Mouse (Mus musculus) frontal cortex, adult 2 months (tissue): Measurements from ENCODE around the gene H2-Q2. TPM values are rescaled to one million over a fixed set of nuclear protein-coding genes. Genes with fewer than 3 reads are reported as not detected.
"Not testable (repeated sequence)": the region's sequence is repeated elsewhere in the genome, so short reads cannot be mapped to it uniquely, and the experiment has no call there.

Source experiments
- DNase-seq, 2 experiments: peaks; one replicate each; pipeline ENCODE4 v3.0.0; 2022; ENCODE audit warnings: low spot score in 1 of 2; ENCODE audit errors: extremely low spot score in 1 of 2
- polyA plus RNA-seq: library from polyadenylated mRNA; depleted of rRNA; stranded (reverse); fragments of >200 nt; gene quantifications from 2 replicates; pipeline ENCODE4 v1.2.3, GENCODE M21; 2012; rRNA removed

Gene H2-Q2
- polyA plus RNA-seq, result 0.14 and 0.46 TPM in 2 replicates

DNA sequence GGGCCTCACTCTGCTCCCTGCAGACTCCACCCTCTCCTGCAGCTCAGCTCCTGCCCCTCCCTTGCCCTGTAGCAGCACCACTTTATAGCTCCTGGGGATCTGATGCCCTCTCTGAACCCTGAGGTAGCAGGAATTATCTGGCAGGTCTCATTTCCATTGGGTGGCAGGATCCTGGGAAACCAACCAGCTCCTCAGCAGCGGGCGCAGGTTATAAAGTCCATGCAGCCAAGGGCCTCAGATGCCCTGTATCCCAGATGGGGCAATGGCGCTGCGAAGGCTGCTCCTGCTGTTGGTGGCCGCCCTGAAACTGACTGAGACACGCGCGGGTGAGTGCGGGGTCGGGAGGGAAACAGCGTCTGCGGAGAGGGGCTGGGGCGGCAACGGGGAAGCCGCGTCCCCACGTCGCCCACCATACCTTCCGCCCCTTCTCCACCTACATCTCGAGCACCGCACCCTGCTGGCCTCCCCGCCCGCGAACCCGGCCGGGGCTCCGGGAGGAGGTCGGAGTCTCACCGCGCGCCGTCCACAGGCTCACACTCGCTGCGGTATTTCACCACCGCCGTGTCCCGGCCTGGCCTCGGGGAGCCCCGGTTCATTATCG is at the start of gene H2-Q2:
Gene H2-Q2, plus strand, starts transcription at position 172 of the 601 bp plus-strand sequence.
- no peak for DNase-seq

GRCm38 (mm10) chr17:35295796-35296195 is 46.2 kb upstream of the H2-Q2 start:
- DNase-seq, result peak in 1 of 2 experiments; percentile 68

- DNase-seq, result not testable (repeated sequence)
Observed at GRCm38 (mm10) chr17:35300261-35300945, 41.6 kb upstream of the H2-Q2 start.

GRCm38 (mm10) chr17:35301645-35302258 is 40.3 kb upstream of the H2-Q2 start:
- DNase-seq, result peak; percentile 36 to 96

GRCm38 (mm10) chr17:35303271-35303670 is 38.8 kb upstream of the H2-Q2 start:
- no peak for DNase-seq

GRCm38 (mm10) chr17:35303756-35304350 is 38.2 kb upstream of the H2-Q2 start:
- no peak for DNase-seq

GRCm38 (mm10) chr17:35304478-35304877 is 37.6 kb upstream of the H2-Q2 start:
- DNase-seq, result no peak

DNA sequence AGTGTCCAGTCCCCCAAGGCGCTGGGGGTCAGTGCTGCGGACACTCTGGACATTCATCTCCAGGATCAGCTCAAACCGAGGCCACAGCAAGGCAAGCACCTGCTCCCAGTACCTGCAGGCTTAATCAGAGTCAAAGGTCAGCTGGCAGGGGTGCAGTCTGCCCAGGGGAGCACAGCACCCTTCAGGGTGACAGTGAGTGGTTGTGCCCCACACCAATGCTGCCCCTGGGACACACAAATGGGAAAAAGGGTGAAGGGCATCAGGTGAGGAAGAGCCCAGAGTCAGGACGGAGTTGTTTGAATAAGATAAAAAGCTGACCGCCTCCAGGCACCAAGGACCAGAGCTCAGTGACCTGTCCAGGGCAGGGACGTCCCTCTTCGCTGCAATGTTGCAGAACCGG is 37.1 kb upstream of the H2-Q2 start:
- DNase-seq, result not testable (repeated sequence)

DNA sequence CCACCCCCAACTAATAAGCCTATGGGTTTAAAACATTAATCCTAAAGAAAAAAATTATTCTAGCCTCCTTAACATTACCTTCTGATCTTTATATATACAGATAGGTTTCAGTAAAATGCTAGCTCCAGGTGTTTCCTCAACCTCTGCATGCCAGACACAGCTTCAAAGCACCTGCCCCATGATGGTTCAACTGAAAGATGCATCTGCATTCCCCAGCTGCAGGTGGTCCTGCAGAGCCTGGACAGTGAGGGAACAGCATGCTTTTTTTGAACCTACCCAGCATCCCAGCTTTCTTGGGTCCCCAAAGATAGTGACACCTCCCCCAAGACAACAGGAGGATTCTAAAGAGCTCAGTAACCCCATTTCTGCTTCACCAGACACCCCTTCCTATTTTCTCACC is 23.4 kb upstream of the H2-Q2 start:
- DNase-seq, result no peak

- DNase-seq, result no peak
Observed at GRCm38 (mm10) chr17:35320327-35321081, 21.5 kb upstream of the H2-Q2 start, which contains the start of gene H2-Q1. Gene H2-Q1 (plus strand): TSS chr17:35320405.

GRCm38 (mm10) chr17:35325124-35325523 is 16.9 kb upstream of the H2-Q2 start:
- not testable (repeated sequence) for DNase-seq

DNA sequence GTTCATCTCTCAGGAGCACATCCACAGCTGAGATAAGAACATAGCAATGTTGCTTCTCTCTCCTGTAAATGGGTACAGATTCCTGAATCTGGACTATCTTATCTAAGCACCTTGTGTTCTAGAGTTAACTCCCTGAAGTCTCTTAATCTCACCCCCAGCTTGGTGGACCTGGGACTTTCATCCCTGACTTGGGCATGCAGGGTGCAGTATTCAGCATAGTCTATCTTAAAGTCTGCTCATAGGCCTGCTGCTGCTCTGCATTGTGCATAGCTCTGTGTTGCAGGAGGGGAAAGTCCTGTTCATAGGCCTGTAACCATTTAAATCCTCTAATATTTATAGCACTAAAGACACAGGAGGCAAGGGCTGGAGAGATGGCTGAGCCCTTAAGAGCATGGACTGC is 16.0 kb upstream of the H2-Q2 start:
- not testable (repeated sequence) for DNase-seq

- DNase-seq, result not testable (repeated sequence)
Observed at GRCm38 (mm10) chr17:35329714-35330113, 12.3 kb upstream of the H2-Q2 start.

- not testable (repeated sequence) for DNase-seq
Observed at GRCm38 (mm10) chr17:35331546-35331945, 10.5 kb upstream of the H2-Q2 start.

DNA sequence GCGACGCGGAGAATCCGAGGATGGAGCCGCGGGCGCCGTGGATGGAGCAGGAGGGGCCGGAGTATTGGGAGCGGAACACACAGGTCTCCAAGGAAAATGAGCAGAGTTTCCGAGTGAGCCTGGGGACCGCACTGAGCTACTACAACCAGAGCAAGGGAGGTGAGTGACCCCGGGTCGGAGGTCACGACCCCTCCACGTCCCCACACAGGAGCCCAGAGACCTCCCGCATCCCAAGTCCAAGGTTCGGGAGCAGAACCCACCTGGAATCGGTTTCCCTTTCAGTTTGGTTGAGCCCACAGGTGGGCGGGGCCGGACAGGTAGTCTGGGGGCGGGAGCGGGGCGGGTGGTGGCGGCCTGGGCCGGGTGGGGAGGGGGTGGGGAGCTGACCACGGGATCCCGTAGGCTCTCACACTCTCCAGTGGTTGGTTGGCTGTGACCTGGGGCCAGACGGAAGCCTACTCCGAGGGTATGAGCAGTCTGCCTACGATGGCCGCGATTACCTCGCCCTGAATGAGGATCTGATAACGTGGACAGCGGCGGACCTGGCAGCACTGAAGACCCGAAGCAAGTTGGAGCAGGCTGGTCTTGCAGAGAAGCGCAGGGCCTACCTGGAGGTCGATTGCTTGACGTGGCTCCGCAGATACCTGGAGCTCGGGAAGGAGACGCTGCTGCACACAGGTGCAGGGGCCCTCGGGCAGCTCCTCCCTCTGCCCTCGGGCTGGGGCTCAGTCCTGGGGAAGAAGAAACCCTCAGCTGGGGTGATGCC is 852 bp downstream of the H2-Q2 start:
- DNase-seq, result no peak

GRCm38 (mm10) chr17:35347659-35348058 is 5.6 kb downstream of the H2-Q2 start:
- DNase-seq, result not testable (repeated sequence)

DNA sequence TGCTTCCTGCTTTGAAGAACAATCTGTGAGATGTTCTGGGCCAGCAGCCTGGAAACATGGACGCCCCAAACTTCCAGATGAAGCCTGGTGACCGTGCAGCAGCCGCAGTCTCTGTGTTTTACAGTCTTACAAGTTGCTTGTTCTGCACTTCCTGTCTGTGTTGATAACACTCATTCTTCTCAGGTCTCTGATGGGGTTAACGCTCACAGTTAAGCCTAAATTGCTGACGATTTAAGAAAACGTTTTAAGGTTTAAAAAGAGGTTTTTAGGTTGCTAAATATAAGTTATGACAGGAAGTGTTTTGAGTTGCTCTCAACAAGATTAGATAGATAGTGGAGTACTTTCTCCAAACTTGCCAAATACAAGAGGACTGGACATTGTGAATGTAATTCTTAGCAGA is 11.2 kb downstream of the H2-Q2 start:
- DNase-seq, result not testable (repeated sequence)

GRCm38 (mm10) chr17:35354071-35354470 is 12.0 kb downstream of the H2-Q2 start:
- DNase-seq, result no peak

- DNase-seq, result no peak
Observed at GRCm38 (mm10) chr17:35357086-35357485, 15.0 kb downstream of the H2-Q2 start.
